Mouse (Mus musculus) gonadal fat pad, adult 2 months (tissue): ENCODE results near the gene Eif5. TPM values are rescaled to one million over a fixed set of nuclear protein-coding genes. Genes with fewer than 3 reads are reported as not detected.
"Not testable (repeated sequence)": the region's sequence is repeated elsewhere in the genome, so short reads cannot be mapped to it uniquely, and the experiment has no call there.

Experiments
- DNase-seq: peaks from one replicate; pipeline ENCODE4 v3.0.0-alpha.2; 2012; ENCODE audit warnings: low read depth
- polyA plus RNA-seq: library from polyadenylated mRNA; depleted of rRNA; stranded (reverse); fragments of >200 nt; gene quantifications from 2 replicates; pipeline ENCODE4 v1.2.3, GENCODE M21; 2012; rRNA removed

Gene Eif5
- polyA plus RNA-seq, result 83.7 and 112 TPM in 2 replicates

DNA sequence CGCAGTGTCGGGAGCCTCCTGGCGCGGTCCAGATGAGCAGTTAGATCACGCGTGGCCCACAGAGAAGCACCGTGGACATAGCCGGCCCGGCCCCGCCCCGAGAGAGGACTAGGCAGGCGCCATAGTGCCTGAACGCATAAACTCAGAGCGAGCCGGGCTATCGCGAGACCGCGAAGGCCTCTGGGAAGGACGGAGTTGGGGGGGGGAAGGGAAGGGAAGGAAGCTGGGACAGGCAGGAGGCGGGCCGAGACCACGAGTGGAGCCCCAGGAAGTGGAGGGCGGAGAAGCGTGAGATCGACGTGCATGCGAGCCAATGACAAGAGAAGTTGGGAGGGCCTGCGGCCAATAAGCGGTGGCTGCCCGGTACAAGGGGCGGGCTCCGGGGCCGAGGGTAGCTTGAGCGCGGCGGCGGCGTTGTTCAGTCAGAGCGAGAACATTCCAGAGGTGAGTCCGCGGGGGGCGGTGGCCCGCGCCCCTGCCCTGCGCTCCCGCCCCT lies at the start of gene Eif5:
Gene Eif5 (plus strand): TSS at position 221 of the 496 bp plus-strand sequence.
- no peak for DNase-seq

DNA sequence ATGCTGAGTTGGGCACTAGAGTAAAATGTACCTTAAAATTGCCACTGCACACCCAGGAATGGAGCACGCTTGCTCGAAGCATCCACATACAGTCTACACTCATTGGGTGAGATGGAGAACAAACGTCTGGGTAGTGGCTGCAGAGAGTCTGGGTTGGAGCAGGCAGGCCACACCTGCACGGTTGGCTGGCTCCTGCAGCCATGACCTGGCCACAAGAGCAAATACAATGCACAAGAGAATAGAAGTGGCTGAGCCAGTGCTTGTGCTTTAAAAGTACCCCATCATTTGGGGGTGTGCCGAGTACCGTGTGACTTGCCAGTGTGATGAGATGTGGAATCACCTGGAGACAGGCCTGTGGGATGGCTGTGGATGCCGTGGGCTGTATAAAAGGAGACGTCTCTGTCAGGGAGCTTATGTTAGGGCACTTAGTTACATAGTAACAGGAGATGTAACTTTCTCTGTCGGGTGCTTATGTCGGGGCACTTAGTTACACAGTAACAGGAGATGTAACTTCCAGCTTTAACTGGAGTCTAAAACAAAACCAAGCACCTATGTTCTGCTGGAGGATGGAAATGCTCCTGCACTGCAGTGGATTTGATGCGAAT lies 48.5 kb upstream of the Eif5 start:
- DNase-seq, result no peak

DNA sequence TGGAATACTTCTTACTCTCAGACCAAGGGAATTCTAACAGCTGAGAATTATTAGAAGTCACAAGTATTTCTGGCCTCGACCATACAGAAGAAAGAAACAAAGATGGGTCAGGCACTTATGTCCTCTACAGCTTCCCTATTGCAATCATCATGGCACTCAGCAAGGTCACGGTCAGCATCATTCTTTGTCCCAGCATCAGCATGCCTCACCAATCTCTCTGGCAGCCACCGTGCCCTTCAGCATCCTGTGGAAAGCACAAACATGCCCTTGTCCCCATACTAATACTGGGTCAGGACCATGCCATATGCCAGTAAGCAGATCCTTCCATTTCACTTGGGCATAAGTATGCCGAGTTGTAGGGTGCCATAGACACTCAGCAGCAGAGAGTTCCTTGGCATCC lies 42.9 kb upstream of the Eif5 start:
- DNase-seq, result no peak

DNA sequence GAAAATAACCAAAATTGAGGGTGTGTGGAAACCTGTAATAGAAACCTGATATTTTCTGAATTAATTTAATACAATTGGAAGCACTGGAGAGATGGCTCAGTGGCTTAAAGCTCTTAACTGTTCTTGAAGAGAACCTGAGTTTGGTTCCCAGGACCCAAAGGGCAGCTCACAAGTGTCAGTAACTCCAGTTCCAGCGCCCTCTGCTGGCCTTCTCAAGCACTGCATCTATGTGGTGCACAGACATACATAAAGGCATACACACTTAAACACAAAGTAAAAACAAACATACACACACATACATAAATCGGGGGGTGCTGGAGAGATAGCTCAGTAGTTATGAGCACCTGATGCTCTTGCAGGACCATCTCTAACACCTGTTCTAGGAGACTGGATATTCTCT lies 40.7 kb upstream of the Eif5 start:
- DNase-seq, result no peak

DNA sequence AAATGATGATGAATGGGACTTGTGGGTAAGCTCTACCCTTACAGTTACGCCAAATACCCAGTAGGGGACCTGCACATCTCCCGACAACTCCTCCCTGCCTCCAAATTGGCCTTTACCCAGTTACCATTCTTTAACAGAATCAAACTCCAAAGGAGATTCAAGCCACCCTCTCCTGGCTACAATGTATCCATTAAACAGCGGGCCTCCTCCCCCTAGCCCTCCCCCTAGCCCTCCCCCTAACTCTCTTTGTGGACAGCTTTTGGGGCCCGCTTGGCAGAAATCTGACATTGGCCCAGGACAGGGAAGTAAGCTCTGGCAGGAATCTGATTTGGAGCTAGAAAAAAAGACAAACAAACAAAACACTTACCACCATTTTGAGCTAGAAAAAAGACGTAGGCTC lies 38.2 kb upstream of the Eif5 start:
- DNase-seq, result no peak

DNA sequence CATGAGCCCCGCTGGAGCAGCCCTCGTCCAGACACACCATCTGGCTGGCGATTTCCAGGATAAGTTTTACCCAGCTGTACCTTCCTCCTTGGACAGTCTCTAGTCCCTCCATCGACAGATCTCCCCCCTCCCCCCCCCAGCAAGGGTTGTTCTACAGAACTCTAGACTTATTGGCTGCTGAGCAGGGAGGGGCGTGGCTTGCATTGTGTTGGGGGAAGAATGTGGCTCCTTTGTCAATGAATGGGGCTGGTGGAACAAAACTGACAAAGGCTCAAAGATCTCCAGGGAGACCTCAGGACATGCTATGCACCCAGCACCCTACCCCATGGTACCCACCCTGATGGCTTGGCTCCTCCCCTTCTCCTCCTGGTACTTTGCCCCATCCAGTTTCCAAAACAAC lies 37.1 kb upstream of the Eif5 start:
- no peak for DNase-seq

DNA sequence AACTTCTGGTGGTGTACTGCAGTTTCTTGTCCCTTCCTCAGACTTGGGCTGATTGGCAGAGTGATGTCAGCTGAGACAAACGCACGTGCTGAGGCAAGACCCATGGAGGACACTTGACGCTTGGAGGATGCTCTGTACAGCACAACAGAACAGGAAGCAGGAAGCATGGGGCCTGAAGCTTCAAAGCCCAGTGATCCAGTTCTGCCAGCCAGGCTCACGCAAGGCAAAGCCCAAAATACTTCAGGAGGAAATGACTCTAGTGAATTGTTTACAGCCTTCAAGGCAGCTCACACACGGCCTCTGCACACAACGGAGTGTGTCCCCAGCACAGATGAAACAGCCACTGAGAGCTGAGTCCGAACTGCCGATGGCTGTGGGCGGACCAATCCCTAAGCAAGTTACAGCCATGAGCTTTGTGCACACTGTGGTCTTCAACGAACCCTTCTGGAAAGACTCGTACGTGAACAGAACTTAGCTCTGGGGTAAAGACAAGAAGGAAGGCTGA lies 34.7 kb upstream of the Eif5 start:
- no peak for DNase-seq

DNA sequence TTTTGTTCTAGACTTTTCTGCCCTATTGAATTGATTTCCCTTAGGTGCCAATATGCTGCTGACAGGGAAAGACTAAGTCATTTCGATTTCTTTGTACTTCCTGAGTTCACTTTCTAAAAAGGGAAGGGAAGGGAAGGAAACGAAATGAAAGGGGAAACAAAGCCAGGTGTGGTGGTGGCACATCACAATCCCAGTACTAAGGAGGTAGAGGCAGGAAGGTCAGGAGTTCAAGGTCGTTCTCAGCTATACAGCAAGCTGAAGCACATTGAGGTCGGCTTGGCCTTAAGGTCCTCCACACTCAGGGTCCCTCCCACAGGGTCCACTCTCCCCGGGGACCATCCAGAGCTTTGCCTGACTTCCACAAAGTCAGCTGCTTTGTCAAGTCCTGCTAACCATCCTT lies 34.2 kb upstream of the Eif5 start:
- DNase-seq, result no peak

DNA sequence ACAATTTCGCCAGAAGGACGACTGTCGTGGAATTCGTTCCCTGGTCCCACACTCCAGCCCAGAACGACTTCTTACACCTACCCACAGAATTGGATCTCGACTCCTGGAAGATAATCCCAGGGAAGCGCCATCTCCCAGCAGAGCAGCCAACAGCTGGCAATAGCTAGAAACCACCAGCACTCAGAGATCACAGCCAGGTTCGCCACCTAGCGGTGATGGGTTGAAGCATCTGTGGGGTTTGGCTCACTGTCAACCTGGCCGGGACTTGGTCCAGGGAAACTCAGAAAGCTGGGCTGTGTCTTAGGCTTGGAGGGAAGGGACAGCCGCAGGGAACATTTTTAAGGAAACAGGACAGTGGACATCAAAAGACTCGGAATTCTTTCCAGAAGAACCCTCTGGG lies 32.9 kb upstream of the Eif5 start:
- no peak for DNase-seq

DNA sequence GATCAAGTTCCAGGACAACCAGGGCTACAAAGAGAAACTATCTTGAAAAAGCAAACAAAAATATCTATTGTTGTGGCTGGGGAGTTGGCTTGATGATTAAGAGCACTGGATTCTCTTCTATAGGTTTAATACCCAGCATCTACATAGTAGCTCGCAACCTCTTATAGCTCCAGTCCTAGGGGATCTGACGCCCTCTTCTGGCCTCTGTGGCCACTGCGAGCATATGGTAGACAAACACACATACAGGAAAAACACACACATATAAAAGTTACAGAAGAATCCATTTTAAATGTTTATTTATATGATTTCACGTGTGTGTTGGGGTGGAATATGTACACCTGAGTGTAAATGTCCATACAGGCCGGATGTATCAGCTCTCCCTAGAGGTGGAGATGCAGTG lies 30.8 kb upstream of the Eif5 start:
- no peak for DNase-seq

DNA sequence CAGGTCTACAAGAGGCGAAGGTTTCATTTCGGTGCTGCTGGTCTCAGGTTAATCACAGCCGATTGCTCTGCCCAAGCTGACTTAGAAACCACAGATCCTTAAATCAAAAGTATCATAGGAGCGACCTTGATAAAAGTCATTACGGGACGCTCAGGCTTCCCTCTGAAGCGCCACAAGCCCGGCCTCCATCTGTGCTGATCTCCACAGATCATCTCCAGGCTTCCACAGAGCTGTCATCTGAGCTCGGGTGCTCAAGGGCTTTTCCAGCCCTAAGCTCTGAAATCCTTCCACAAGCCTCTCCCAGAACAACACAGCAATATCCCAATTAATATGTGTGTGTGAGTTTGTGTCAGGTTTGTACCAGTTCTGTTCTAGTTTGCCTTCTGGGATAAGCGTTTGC lies 29.9 kb upstream of the Eif5 start:
- DNase-seq, result no peak

DNA sequence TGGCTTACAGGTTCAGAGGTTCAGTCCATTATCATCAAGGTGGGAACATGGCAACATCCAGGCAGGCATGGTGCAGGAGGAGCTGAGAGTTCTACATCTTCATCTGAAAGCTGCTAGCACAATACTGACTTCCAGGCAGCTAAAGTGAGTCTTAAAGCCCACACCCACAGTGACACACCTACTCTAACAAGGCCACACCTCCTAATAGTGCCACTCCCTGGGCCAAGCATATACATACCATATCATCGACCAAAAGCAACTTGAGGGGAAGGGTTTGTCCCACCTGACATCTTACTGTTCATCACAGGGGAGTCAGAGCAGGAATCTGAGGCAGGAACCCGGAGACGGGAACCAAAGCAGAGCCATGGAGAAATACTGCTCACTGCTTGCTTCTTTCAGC lies 29.4 kb upstream of the Eif5 start:
- DNase-seq, result not testable (repeated sequence)

DNA sequence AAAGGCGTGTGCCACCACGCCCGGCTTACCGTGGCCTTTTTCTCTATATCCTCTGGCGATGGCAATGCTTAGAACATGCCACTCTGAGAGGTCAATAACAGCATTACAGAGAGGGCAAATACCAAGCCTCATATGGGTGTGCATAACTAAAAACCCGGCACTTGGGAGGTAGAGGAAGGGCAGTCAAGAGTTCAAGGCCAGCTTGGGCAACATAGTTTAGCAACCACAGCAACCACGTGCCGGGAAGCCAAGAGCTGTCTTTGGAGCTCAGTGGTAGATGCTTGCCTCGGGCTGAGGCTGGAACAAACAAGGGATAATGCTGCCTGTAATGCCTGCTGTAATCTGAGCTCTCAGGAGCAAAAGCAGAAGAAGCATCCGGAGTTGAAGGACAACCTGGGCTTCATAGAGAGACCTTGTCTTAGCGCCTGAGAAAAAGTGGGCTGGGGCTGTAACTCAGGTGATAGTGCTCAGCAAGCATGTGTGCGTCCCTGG lies 25.2 kb upstream of the Eif5 start:
- no peak for DNase-seq

DNA sequence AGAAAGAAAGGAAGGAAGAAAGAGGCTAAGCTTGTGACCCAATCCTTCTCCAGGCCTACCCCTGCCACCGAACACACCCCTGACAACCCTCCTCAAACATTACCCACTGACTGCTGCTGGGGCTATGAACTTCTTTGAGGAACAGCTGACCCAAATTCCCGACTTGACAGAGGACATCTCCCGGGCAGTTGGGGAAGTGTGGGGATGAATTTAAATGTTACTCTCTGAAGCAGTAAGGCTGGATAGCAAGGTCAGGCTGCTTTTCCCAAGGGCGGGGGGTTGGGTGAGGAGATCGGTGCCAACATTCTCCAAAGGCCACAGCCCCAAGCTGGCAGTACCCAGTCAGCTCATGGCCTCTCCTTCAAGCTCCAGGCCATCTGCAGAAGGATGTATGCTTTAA lies 24.1 kb upstream of the Eif5 start:
- DNase-seq, result no peak

DNA sequence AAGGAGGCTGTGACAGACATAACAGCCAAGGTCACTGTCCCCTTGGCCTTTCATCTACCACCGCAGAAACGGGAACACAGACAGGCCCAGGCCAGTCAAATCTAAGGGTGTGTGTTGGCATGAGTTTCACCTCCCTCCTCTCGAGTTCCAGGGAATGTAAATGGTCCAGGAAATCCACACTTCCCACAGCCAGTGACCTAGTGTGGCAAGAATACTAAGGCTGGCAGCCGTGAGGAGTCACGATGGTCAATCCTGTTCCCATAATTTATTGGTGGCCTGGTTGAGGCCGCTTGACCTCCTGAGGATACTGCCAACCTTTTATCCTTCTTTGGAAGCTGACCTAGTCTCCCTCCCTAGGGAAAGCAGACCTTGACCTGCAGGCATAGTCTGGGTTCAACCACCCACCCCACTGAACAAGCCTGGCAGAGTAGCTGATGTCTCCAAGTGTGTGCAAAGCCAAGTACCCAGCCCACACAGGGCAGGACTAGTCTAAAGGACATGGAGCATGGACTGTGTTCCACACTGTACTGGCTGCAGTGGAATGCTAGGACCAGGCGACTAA lies 23.5 kb upstream of the Eif5 start:
- no peak for DNase-seq

DNA sequence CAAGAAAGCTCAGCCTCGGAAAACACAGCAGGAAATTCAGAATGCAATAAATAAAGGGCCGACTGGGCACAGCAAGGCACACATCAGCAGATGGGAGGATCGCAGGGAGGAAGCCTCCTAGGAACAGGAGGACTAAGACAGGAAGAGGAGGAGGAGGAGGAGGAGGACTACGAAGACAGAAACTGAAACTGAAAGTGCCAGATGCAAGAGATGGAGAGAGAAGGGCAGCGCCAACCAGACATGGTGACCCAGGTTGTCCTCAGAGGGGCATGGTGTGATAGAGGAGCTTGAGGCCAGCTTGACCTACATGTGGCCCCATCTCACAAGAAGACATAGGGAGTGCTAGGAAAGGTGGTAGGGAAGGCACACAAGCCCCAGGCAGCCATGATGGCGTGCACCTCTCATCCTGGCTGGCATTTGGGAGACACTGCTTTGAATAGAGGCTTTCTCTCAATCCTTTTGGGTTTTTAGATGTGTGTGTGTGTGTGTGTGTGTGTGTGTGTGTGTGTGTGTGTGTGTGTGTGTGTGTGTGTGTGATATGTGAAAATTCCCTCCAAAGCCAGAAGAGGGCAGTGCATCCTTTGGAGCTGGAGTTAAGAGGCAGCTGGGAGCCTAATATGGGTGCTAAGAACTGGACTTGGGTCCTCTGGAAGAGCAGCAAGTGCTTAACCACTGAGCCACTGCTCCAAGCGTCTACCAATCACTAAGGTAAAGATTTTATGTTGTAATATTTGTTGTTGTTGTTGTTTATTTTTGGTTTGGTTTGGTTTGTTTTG lies 22.8 kb upstream of the Eif5 start:
- no peak for DNase-seq

DNA sequence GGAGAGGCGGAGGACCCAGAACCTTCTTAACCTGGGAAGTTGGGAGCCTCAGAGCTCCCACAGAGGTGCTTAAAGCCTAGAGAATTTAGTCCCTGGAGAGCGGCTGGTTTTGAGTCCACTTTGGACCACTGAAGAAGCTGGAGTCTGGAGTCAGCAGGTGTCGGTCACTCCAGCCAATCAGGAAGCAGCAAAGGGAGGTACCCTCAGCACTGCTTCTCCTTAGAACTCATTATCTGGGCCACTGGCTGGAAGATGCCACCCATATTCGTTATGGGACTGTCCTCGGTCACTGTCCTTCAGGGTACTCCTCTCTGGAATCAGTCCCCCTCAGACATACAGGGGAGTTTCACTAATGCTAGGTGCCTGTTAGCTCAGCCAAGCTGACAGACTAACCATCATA lies 21.9 kb upstream of the Eif5 start:
- no peak for DNase-seq

DNA sequence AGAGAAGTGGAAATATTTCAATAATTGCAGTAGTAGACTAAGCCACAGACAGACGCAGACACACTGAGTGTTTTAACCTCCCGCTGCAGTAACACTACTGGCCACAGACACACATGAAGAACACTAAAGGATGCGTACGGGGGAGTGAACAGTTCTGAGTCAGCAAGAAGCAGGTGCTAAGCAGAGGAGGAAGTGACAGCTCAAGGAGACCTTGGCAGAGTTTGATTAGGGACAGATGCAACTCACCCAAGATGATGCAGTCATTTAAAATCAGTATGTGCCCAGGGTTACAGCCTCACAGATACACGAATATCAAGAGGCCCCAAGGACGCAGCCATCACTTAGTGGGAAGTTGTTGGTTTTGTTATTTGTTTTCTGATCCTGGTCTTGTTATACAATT lies 21.0 kb upstream of the Eif5 start:
- DNase-seq, result no peak

DNA sequence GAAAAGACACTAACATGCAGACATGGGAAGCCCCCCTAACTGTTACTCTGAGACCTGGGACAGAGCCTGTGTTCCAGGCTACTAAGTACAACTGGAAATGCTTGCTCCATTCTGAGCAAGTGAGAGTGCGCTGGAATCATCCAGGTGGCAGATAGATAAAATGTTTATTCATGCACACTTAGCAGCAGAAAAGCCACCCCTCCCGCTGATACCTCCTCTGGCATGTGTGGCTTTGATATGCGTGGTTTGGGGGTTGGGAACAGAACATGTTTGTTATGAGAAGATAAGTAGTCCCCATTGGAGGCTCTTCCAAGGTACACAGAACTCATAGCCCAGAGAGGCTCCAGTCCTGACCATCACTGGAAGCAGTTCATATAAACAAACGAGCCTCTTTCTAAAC lies 19.9 kb upstream of the Eif5 start:
- DNase-seq, result no peak

DNA sequence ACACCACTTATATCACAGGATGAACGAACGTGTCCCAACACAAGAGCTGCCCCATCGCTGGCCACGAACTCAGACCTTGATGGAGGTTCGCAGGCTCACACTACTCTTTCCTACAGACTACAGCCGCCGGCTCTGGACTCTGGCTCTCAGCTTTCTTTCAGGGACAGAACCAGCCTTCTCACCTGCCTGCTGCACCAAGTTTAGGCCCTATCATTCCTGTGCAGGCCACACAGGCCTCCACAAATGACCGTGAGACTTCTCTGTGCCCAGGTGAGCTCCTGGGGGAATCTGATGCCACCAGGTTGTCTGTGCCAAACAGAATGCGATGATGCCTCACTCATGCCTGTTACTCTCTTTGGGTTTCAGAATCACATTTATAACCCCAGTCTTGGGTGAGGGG lies 19.4 kb upstream of the Eif5 start:
- no peak for DNase-seq

DNA sequence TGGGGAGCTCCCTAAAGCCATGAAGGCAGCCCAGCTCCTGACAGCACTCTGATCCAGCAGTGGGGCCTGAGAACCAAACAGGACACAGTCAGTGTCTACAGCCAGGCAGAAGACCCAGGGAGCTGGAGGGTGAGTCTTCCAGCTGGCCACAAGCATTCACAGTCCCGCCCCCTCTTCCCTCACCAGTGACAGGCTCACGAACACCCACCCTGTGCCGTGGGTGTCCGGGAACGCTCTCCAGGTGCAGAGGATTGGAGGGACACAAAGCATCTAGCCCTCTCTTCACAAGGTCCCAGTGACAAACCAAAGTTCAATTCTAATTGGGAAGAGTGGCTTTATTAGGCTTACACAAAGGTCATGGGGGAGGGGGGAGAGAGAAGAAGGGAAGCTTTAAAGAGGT lies 18.0 kb upstream of the Eif5 start:
- no peak for DNase-seq

DNA sequence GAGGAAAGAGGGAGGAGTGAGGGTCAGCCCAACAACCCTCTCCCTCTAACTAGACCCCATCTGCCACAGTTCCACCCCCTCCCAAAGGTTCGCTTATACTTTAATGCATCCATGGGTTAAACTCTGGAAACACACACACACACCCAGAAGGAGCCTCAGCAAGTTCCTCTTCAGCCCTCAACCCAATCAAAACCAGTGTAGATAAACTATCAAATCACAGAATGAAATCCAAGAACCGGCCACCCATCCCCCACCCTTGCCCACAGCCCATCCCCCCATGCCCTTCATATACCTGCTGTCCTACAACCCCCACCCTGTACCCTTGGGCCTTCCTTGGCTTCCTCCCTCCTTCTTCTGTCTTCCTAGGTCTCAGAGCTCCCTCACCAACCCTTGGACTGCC lies 16.8 kb upstream of the Eif5 start:
- no peak for DNase-seq

DNA sequence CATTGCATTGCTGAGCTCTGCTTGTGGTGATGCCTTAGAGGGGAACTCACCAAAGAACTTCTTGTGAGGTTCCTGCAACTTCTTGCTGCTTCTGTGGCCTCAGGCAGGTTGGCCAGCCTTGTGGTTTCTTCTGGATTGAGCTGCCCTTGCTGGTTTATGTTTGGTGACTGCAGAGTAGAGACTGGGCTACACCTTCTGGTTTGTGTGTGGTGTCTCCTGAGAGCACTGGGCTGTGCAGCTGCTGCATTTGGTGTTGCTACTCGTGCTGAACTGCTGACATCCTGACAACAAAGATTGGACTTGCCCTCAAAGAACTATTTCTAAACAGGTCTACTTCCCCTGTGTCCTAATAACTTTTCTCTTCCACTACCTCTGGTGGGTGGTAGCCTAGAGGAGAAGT lies 13.3 kb upstream of the Eif5 start:
- no peak for DNase-seq
